Comparison of ENCODE assay signal across 10 mouse cellular contexts in genomic region chr12:21227076-21227980, GRCm38 (mm10). TPM values are rescaled to one million over a fixed set of nuclear protein-coding genes. Genes with fewer than 3 reads are reported as not detected.
DNase-seq lines count a peak whose midpoint lies in the region; ATAC-seq and TF ChIP-seq lines count a peak whose summit lies in the region.
"Had no signal": no experiment of that assay in that cellular context is flagged by ENCODE, and none has a peak within 500 bp of the region (broad histone marks: within the 10 kb centered on the region; RNA-seq: fewer than 3 reads in every experiment).

No protein-coding gene starts in this region.

- peak in 1 of 3 experiments; percentile 52; a peak in 3 of 6 replicates for TF ChIP-seq CTCF in MEL (IDR thresholded peaks at IDR 0.05 in 2 of 3, conservative IDR thresholded peaks at IDR 0.05 in 1 of 3; ENCODE audit: control insufficient read depth in 1 of 3, insufficient read depth in 1 of 3, low read depth in 2 of 3, low read length in 3 of 3, poor library complexity in 1 of 3, severe bottlenecking in 1 of 3)
- peak; percentile 29; the same call in 1 of the 2 replicates for TF ChIP-seq CTCF in cerebellum, adult 2 months (IDR thresholded peaks at IDR 0.05; ENCODE audit: borderline replicate concordance, insufficient read depth, low read depth, low read length)
- no peak for TF ChIP-seq CTCF in small intestine, adult 2 months (IDR thresholded peaks at IDR 0.05; ENCODE audit: extremely low read depth, insufficient read length, insufficient replicate concordance, low read depth, low read length)

- H3K9ac ChIP-seq in forebrain, embryonic 12.5 days: no peak overlapping the region
- H3K9ac ChIP-seq in forebrain, embryonic 11.5 days (ENCODE audit: low read length): no peak overlapping the region
- no peak overlapping the region for H3K9ac ChIP-seq in MEL (ENCODE audit: control insufficient read depth, low read depth, low read length, poor library complexity, severe bottlenecking)
- no peak overlapping the region for H3K9ac ChIP-seq in lung, embryonic 15.5 days
- H3K9ac ChIP-seq: midbrain, embryonic 12.5 days had no signal

- H3K36me3 ChIP-seq in forebrain, embryonic 12.5 days (replicated peaks): peaks cover 53% of the 10 kb centered on the region
- peaks cover 2% of the 10 kb centered on the region; the same call in 1 of the 2 replicates for H3K36me3 ChIP-seq in forebrain, embryonic 11.5 days (ENCODE audit: control insufficient read depth, insufficient read depth, low read length)
- H3K36me3 ChIP-seq in MEL (ENCODE audit: control insufficient read depth in 1 of 2, insufficient read depth in 2 of 2, low read length in 2 of 2): peaks cover 0 to 4% of the 10 kb centered on the region in 2 experiments; a peak in 2 of 4 replicates
- peaks cover 11% of the 10 kb centered on the region; the same call in 1 of the 2 replicates for H3K36me3 ChIP-seq in lung, embryonic 15.5 days
- H3K36me3 ChIP-seq in small intestine, adult 2 months (ENCODE audit: control insufficient read depth, insufficient read depth, low read length): peaks cover 13% of the 10 kb centered on the region
- H3K36me3 ChIP-seq: G1E had no signal

- TF ChIP-seq RAD21 in MEL (IDR thresholded peaks at IDR 0.05; ENCODE audit: low read depth, low read length): peak; percentile 47

- no peak for DNase-seq in forebrain, embryonic 11.5 days (ENCODE audit: low spot score)
- peak; percentile 78 for DNase-seq in MEL (ENCODE audit: low read depth, low spot score)
- DNase-seq in cerebellum, adult 2 months: peak; percentile 70 to 80
- peak; percentile 89 for DNase-seq in kidney, adult 11 months

- H3K9me3 ChIP-seq in forebrain, embryonic 12.5 days: no peaks in the 10 kb centered on the region
- H3K9me3 ChIP-seq in forebrain, embryonic 11.5 days (ENCODE audit: control insufficient read depth, low read length): no peaks in the 10 kb centered on the region
- no peaks in the 10 kb centered on the region for H3K9me3 ChIP-seq in MEL (replicated peaks; ENCODE audit: insufficient read depth, low read length)
- no peaks in the 10 kb centered on the region for H3K9me3 ChIP-seq in lung, embryonic 15.5 days
- H3K9me3 ChIP-seq: midbrain, embryonic 12.5 days had no signal

- H3K4me1 ChIP-seq in forebrain, embryonic 12.5 days: peaks cover 11% of the 10 kb centered on the region; the same call in 1 of the 2 replicates
- H3K4me1 ChIP-seq in forebrain, embryonic 11.5 days (replicated peaks; ENCODE audit: control insufficient read depth, insufficient read depth, low read length): no peaks in the 10 kb centered on the region
- peaks cover 2 to 26% of the 10 kb centered on the region in 2 experiments; a peak in 3 of 4 replicates for H3K4me1 ChIP-seq in MEL (ENCODE audit: control insufficient read depth in 1 of 2, insufficient read depth in 2 of 2, low read length in 2 of 2)
- H3K4me1 ChIP-seq in cerebellum, adult 2 months (ENCODE audit: control insufficient read depth, insufficient read depth, low read length): peaks cover 15% of the 10 kb centered on the region
- peaks cover 17% of the 10 kb centered on the region for H3K4me1 ChIP-seq in lung, embryonic 15.5 days
- H3K4me1 ChIP-seq in small intestine, adult 2 months (ENCODE audit: control insufficient read depth, insufficient read depth, insufficient read length, low read length): peaks cover 32% of the 10 kb centered on the region; the same call in 1 of the 2 replicates

- peak; percentile 63 to 68 for TF ChIP-seq EP300 in MEL (IDR thresholded peaks at IDR 0.05; ENCODE audit: low read depth in 1 of 2, low read length in 2 of 2)

- no peak overlapping the region for H3K4me2 ChIP-seq in forebrain, embryonic 12.5 days
- no peak overlapping the region for H3K4me2 ChIP-seq in forebrain, embryonic 11.5 days (ENCODE audit: low read depth, low read length, severe bottlenecking)
- H3K4me2 ChIP-seq in lung, embryonic 15.5 days: no peak overlapping the region
- H3K4me2 ChIP-seq: midbrain, embryonic 12.5 days had no signal

- H3K27me3 ChIP-seq in forebrain, embryonic 12.5 days: no peaks in the 10 kb centered on the region
- no peaks in the 10 kb centered on the region for H3K27me3 ChIP-seq in forebrain, embryonic 11.5 days (ENCODE audit: control insufficient read depth, insufficient read depth, low read length)
- H3K27me3 ChIP-seq in MEL (ENCODE audit: control insufficient read depth in 1 of 2, insufficient read depth in 2 of 2, low read length in 2 of 2): no peaks in the 10 kb centered on the region
- H3K27me3 ChIP-seq in cerebellum, adult 2 months (ENCODE audit: control insufficient read depth, insufficient read depth, low read length): no peaks in the 10 kb centered on the region
- H3K27me3 ChIP-seq in lung, embryonic 15.5 days: no peaks in the 10 kb centered on the region
- no peaks in the 10 kb centered on the region for H3K27me3 ChIP-seq in small intestine, adult 2 months (ENCODE audit: control insufficient read depth, insufficient read depth, low read length)
- H3K27me3 ChIP-seq: midbrain, embryonic 12.5 days had no signal

- 0 out of 2 replicates have a peak overlapping the region, but pooled peaks have one; percentile 5 for H3K27ac ChIP-seq in forebrain, embryonic 12.5 days
- H3K27ac ChIP-seq in forebrain, embryonic 11.5 days (ENCODE audit: low read depth, low read length): no peak overlapping the region
- peak overlapping the region; percentile 87 for H3K27ac ChIP-seq in MEL (ENCODE audit: control insufficient read depth, low read depth, low read length)
- H3K27ac ChIP-seq in cerebellum, adult 2 months (ENCODE audit: insufficient read depth, low read length): peak overlapping the region; percentile 62; the same call in 1 of the 2 replicates
- peak overlapping the region; percentile 69 for H3K27ac ChIP-seq in lung, embryonic 15.5 days
- H3K27ac ChIP-seq in small intestine, adult 2 months (ENCODE audit: insufficient read depth, low read depth, low read length): peak overlapping the region; percentile 96
- H3K27ac ChIP-seq: midbrain, embryonic 12.5 days had no signal

- ATAC-seq in forebrain, embryonic 12.5 days (ENCODE audit: low FRiP score): no peak; the same call in 1 of the 2 replicates
- ATAC-seq in forebrain, embryonic 11.5 days (replicated peaks; ENCODE audit: low FRiP score): no peak
- ATAC-seq in granulocyte monocyte progenitor cell, adult 5-6 weeks (replicated peaks; ENCODE audit: poor library complexity, severe bottlenecking): peak; percentile 73
- ATAC-seq in lung, embryonic 15.5 days (ENCODE audit: borderline replicate concordance, extremely low read depth, low FRiP score, low TSS enrichment): peak; percentile 77

- no peaks in the 10 kb centered on the region for H3K79me2 ChIP-seq in MEL (ENCODE audit: control insufficient read depth, insufficient read depth, low read length, poor library complexity)

- TF ChIP-seq POLR2A in MEL (IDR thresholded peaks at IDR 0.05; ENCODE audit: control insufficient read depth in 1 of 2, insufficient read depth in 1 of 2, low read depth in 1 of 2, low read length in 2 of 2, poor library complexity in 1 of 2): no peak
- TF ChIP-seq POLR2A in cerebellum, adult 2 months (IDR thresholded peaks at IDR 0.05; ENCODE audit: borderline replicate concordance, insufficient read depth, low read length): no peak
- no peak for TF ChIP-seq POLR2A in small intestine, adult 2 months (IDR thresholded peaks at IDR 0.05; ENCODE audit: low read depth, low read length)

- H3K4me3 ChIP-seq in forebrain, embryonic 12.5 days (replicated peaks): no peak overlapping the region
- H3K4me3 ChIP-seq in forebrain, embryonic 11.5 days (ENCODE audit: low read depth, low read length): no peak overlapping the region
- peak overlapping the region in 1 of 2 experiments; percentile 35; a peak in 2 of 4 replicates for H3K4me3 ChIP-seq in MEL (ENCODE audit: control insufficient read depth in 1 of 2, insufficient read depth in 1 of 2, low read depth in 2 of 2, low read length in 2 of 2)
- H3K4me3 ChIP-seq in cerebellum, adult 2 months (replicated peaks; ENCODE audit: insufficient read depth, low read depth, low read length): no peak overlapping the region
- no peak overlapping the region for H3K4me3 ChIP-seq in lung, embryonic 15.5 days
- no peak overlapping the region for H3K4me3 ChIP-seq in small intestine, adult 2 months (ENCODE audit: low read depth, low read length)
- H3K4me3 ChIP-seq: midbrain, embryonic 12.5 days had no signal

- WGBS in forebrain, embryonic 12.5 days: 75% methylated on average over 6 of the region's 6 CpGs
- WGBS in forebrain, embryonic 11.5 days: 72% methylated on average over 6 of the region's 6 CpGs
- WGBS in cerebellum, adult 2 months: 6% methylated on average over 6 of the region's 6 CpGs
- WGBS in lung, embryonic 15.5 days: 29% methylated on average over 6 of the region's 6 CpGs
- WGBS in small intestine, adult 2 months: 22% methylated on average over 6 of the region's 6 CpGs

TF ChIP-seq in MEL, 35 proteins besides CTCF, POLR2A, EP300 and RAD21 (continues in another document):
- TF ChIP-seq TAL1 (IDR thresholded peaks at IDR 0.05; ENCODE audit: low read length): peak; percentile 34
- TF ChIP-seq HCFC1 (IDR thresholded peaks at IDR 0.05; ENCODE audit: low read depth, low read length): no peak

RNA-seq across cellular contexts. Expression of gene Cpsf3, which starts 57.9 kb away (rescaled TPM):
- polyA plus RNA-seq in forebrain, embryonic 12.5 days (2016; fragmentation: Nextera tagmentation; extraction: Ambion mirVana): 124 and 130 TPM in 2 replicates
- 130 and 142 TPM in 2 replicates for polyA plus RNA-seq in forebrain, embryonic 11.5 days (2014; fragmentation: Nextera tagmentation; extraction: Ambion mirVana)
- total RNA-seq in MEL (2012; rRNA removed): 39.8 and 44.2 TPM in 2 replicates
- 10 to 100 TPM in 1 of 2 experiments, not detected in 1; 58.2 TPM for polyA plus RNA-seq in MEL (2012; ENCODE audit: insufficient read depth in 1 of 2, insufficient read length in 2 of 2, low read depth in 1 of 2, low replicate concordance in 2 of 2, missing spikeins in 1 of 2)
- polyA plus RNA-seq in cerebellum, adult 2 months (2012; rRNA removed): 71.4 and 76.3 TPM in 2 replicates
- total RNA-seq in granulocyte monocyte progenitor cell, adult 5-6 weeks (2014; fragmentation: Nextera tagmentation): 123 and 125 TPM in 2 replicates
- total RNA-seq in granulocyte monocyte progenitor cell, adult 5-6 weeks (2017): 100 and 103 TPM in 2 replicates
- polyA plus RNA-seq in lung, embryonic 15.5 days (2015; fragmentation: Nextera tagmentation; extraction: Ambion mirVana): 106 and 111 TPM in 2 replicates
- polyA plus RNA-seq in small intestine, adult 2 months (2012; rRNA removed): 3.7 and 9.9 TPM in 2 replicates

RNA-seq across cellular contexts. Expression of gene Itgb1bp1, which starts 58.8 kb away (rescaled TPM):
- polyA plus RNA-seq in forebrain, embryonic 12.5 days (2016; fragmentation: Nextera tagmentation; extraction: Ambion mirVana): 37.2 and 39.2 TPM in 2 replicates
- polyA plus RNA-seq in forebrain, embryonic 11.5 days (2014; fragmentation: Nextera tagmentation; extraction: Ambion mirVana): 38.3 and 40.0 TPM in 2 replicates
- 22.0 and 22.7 TPM in 2 replicates for total RNA-seq in MEL (2012; rRNA removed)
- 10 to 100 TPM in 1 of 2 experiments, not detected in 1; 41.3 TPM for polyA plus RNA-seq in MEL (2012; ENCODE audit: insufficient read depth in 1 of 2, insufficient read length in 2 of 2, low read depth in 1 of 2, low replicate concordance in 2 of 2, missing spikeins in 1 of 2)
- 66.9 and 70.6 TPM in 2 replicates for polyA plus RNA-seq in cerebellum, adult 2 months (2012; rRNA removed)
- 32.0 and 33.8 TPM in 2 replicates for total RNA-seq in granulocyte monocyte progenitor cell, adult 5-6 weeks (2014; fragmentation: Nextera tagmentation)
- total RNA-seq in granulocyte monocyte progenitor cell, adult 5-6 weeks (2017): 32.7 and 40.8 TPM in 2 replicates
- polyA plus RNA-seq in lung, embryonic 15.5 days (2015; fragmentation: Nextera tagmentation; extraction: Ambion mirVana): 46.0 and 54.7 TPM in 2 replicates
- 2.1 and 3.7 TPM in 2 replicates for polyA plus RNA-seq in small intestine, adult 2 months (2012; rRNA removed)

Comparison
In these comparisons a context has a peak if more than half of its experiments do, and no peak if none do; other contexts are left out.
1. ATAC-seq: peak in granulocyte monocyte progenitor cell, adult 5-6 weeks (single experiment) and lung, embryonic 15.5 days (single experiment); none in forebrain, embryonic 12.5 days (single experiment) and forebrain, embryonic 11.5 days (single experiment).